Mouse (Mus musculus): ENCODE results near the gene Itga9. TPM values are rescaled to one million over a fixed set of nuclear protein-coding genes. Genes with fewer than 3 reads are reported as not detected.

Itga9 gene
- total and polyA plus RNA-seq, 2 experiments from 2014 or later: 0.99 to 3.3 TPM

GRCm38 (mm10) chr9:118631775-118632757, 25.6 kb downstream of the Itga9 start:
- Histone ChIP-seq H3K4me1 (ENCODE audit: insufficient read depth) (no peaks in the 10 kb centered on the region), H3K27me3 (ENCODE audit: insufficient read depth, low read length) (no peaks in the 10 kb centered on the region), H3K9ac (no peak overlapping the region), H3K27ac (ENCODE audit: low read depth, low read length) (no peak overlapping the region), H3K36me3 (ENCODE audit: insufficient read depth) (no peaks in the 10 kb centered on the region), H3K9me3 (ENCODE audit: low read length) (no peaks in the 10 kb centered on the region), H3K4me2 (ENCODE audit: low read depth) (no peak overlapping the region), H3K4me3 (ENCODE audit: low read depth, low read length) (no peak overlapping the region)
- WGBS: 82% methylated on average over 6 of the region's 6 CpGs
- DNase-seq (no peak), ATAC-seq (no peak)
- TF ChIP-seq CTCF (IDR thresholded peaks at IDR 0.05; ENCODE audit: low read depth): no peak

GRCm38 (mm10) chr9:118632758-118633143, 26.3 kb downstream of the Itga9 start:
- no peaks in the 10 kb centered on the region for H3K4me1 ChIP-seq (ENCODE audit: insufficient read depth)
- no peak overlapping the region for H3K4me3 ChIP-seq (ENCODE audit: low read depth, low read length)
- no peak for TF ChIP-seq CTCF (IDR thresholded peaks at IDR 0.05; ENCODE audit: low read depth)
- WGBS: 77% methylated on average over 14 of the region's 14 CpGs
- ATAC-seq (no peak), DNase-seq (no peak)
- no peak overlapping the region for H3K9ac ChIP-seq
- no peak overlapping the region for H3K4me2 ChIP-seq (ENCODE audit: low read depth)
- H3K27me3 ChIP-seq (ENCODE audit: insufficient read depth, low read length): no peaks in the 10 kb centered on the region
- H3K36me3 ChIP-seq (ENCODE audit: insufficient read depth): no peaks in the 10 kb centered on the region
- H3K9me3 ChIP-seq (ENCODE audit: low read length): no peaks in the 10 kb centered on the region
- no peak overlapping the region for H3K27ac ChIP-seq (ENCODE audit: low read depth, low read length)

- Histone ChIP-seq H3K4me2 (ENCODE audit: low read depth) (no peak overlapping the region), H3K9ac (no peak overlapping the region), H3K36me3 (ENCODE audit: insufficient read depth) (no peaks in the 10 kb centered on the region), H3K27ac (ENCODE audit: low read depth, low read length) (no peak overlapping the region), H3K4me1 (ENCODE audit: insufficient read depth) (no peaks in the 10 kb centered on the region), H3K9me3 (ENCODE audit: low read length) (0 out of 2 replicates have a peak, but pooled peaks cover 3% of the 10 kb centered on the region), H3K27me3 (ENCODE audit: insufficient read depth, low read length) (no peaks in the 10 kb centered on the region), H3K4me3 (ENCODE audit: low read depth, low read length) (no peak overlapping the region)
- no peak for TF ChIP-seq CTCF (IDR thresholded peaks at IDR 0.05; ENCODE audit: low read depth)
- ATAC-seq: no peak
- 79% methylated on average over 5 of the region's 5 CpGs for WGBS
- no peak for DNase-seq
Observed at GRCm38 (mm10) chr9:118638642-118639210, 32.2 kb downstream of the Itga9 start.

GRCm38 (mm10) chr9:118645698-118646355, 39.3 kb downstream of the Itga9 start:
- 83% methylated on average over 17 of the region's 17 CpGs for WGBS

DNA sequence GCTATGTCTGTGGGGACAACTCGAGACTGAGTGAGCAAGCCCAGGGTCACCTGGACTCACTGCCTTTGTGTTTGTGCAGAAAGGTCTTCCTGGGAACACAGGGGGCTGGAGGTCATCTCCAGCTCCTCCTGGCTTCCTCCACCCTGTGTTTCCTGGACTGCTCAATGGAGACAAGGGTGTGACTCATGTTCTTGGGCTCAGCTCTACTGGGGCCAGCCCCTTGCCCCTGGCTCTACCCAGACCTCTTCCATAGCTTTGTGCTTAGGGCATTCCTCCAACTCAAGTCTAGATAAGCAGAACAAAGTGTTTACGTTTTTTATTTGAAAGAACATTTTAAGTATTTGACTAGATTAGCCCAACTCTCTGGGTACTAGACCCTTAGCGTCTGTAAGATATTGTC, 41.0 kb downstream of the Itga9 start:
- H3K9me3 ChIP-seq (ENCODE audit: low read length): no peaks in the 10 kb centered on the region
- H3K4me1 ChIP-seq (ENCODE audit: insufficient read depth): no peaks in the 10 kb centered on the region
- no peak overlapping the region for H3K4me2 ChIP-seq (ENCODE audit: low read depth)
- no peak overlapping the region for H3K27ac ChIP-seq (ENCODE audit: low read depth, low read length)
- WGBS: 86% methylated on average over 3 of the region's 3 CpGs
- no peak for DNase-seq
- H3K36me3 ChIP-seq (ENCODE audit: insufficient read depth): no peaks in the 10 kb centered on the region
- H3K27me3 ChIP-seq (ENCODE audit: insufficient read depth, low read length): no peaks in the 10 kb centered on the region
- ATAC-seq: no peak
- no peak for TF ChIP-seq CTCF (IDR thresholded peaks at IDR 0.05; ENCODE audit: low read depth)
- no peak overlapping the region for H3K9ac ChIP-seq
- no peak overlapping the region for H3K4me3 ChIP-seq (ENCODE audit: low read depth, low read length)

More at GRCm38 (mm10) chr9:118645698-118646355, 39.3 kb downstream of the Itga9 start:
- no peak for TF ChIP-seq CTCF (IDR thresholded peaks at IDR 0.05; ENCODE audit: low read depth)
- no peaks in the 10 kb centered on the region for H3K9me3 ChIP-seq (ENCODE audit: low read length)
- H3K4me1 ChIP-seq (ENCODE audit: insufficient read depth): no peaks in the 10 kb centered on the region
- H3K27me3 ChIP-seq (ENCODE audit: insufficient read depth, low read length): no peaks in the 10 kb centered on the region
- no peak for DNase-seq
- no peak overlapping the region for H3K27ac ChIP-seq (ENCODE audit: low read depth, low read length)
- ATAC-seq: no peak
- H3K36me3 ChIP-seq (ENCODE audit: insufficient read depth): no peaks in the 10 kb centered on the region
- no peak overlapping the region for H3K4me3 ChIP-seq (ENCODE audit: low read depth, low read length)
- H3K4me2 ChIP-seq (ENCODE audit: low read depth): no peak overlapping the region
- no peak overlapping the region for H3K9ac ChIP-seq

DNA sequence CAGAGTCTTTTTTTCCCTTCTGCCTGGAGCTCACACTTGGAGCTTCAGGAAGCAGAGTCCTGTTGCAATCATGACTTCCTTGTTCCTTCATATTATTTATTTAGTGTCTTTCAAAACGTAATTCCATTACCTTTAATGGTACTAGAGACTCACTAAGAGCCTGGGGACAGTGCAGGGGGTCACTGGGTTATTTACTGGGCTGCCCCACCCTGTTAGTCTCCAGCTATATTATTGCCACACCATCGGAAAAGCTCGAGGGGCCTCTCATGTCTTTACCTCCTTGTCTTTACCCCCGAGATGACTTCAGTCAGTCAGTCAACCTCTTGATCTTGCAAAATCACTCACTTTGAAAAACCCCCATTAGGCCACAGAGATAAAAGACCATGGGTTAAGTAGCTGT, 44.5 kb downstream of the Itga9 start:
- ATAC-seq (no peak), DNase-seq (no peak)
- Histone ChIP-seq H3K36me3 (ENCODE audit: insufficient read depth) (no peaks in the 10 kb centered on the region), H3K4me2 (ENCODE audit: low read depth) (no peak overlapping the region), H3K4me1 (ENCODE audit: insufficient read depth) (no peaks in the 10 kb centered on the region), H3K27ac (ENCODE audit: low read depth, low read length) (no peak overlapping the region), H3K4me3 (ENCODE audit: low read depth, low read length) (no peak overlapping the region), H3K27me3 (ENCODE audit: insufficient read depth, low read length) (no peaks in the 10 kb centered on the region), H3K9ac (no peak overlapping the region), H3K9me3 (ENCODE audit: low read length) (no peaks in the 10 kb centered on the region)
- no peak for TF ChIP-seq CTCF (IDR thresholded peaks at IDR 0.05; ENCODE audit: low read depth)
- WGBS: 66% methylated on average over 4 of the region's 4 CpGs

Measured in forebrain, postnatal 0 days (tissue).